ENCODE assay signal across 10 mouse cellular contexts in genomic region chr2:132265196-132265595, GRCm38 (mm10). TPM values are rescaled to one million over a fixed set of nuclear protein-coding genes. Genes with fewer than 3 reads are reported as not detected.
DNase-seq lines count a peak whose midpoint lies in the region; ATAC-seq and TF ChIP-seq lines count a peak whose summit lies in the region.
"Had no signal": no experiment of that assay in that cellular context is flagged by ENCODE, and none has a peak within 500 bp of the region (broad histone marks: within the 10 kb centered on the region; RNA-seq: fewer than 3 reads in every experiment).

No protein-coding gene starts in this region.

- H3K9me3 ChIP-seq in kidney, embryonic 16.5 days (ENCODE audit: low read length): no peaks in the 10 kb centered on the region
- H3K9me3 ChIP-seq in MEL (replicated peaks; ENCODE audit: insufficient read depth, low read length): no peaks in the 10 kb centered on the region
- no peaks in the 10 kb centered on the region for H3K9me3 ChIP-seq in embryonic facial prominence, embryonic 14.5 days (ENCODE audit: control insufficient read depth, low read length)

- no peak for TF ChIP-seq RAD21 in MEL (IDR thresholded peaks at IDR 0.05; ENCODE audit: low read depth, low read length)

- TF ChIP-seq POLR2A in MEL (IDR thresholded peaks at IDR 0.05; ENCODE audit: control insufficient read depth in 1 of 2, insufficient read depth in 1 of 2, low read depth in 1 of 2, low read length in 2 of 2, poor library complexity in 1 of 2): no peak

- 0 out of 2 replicates have a peak overlapping the region, but pooled peaks have one; percentile 69 for H3K4me2 ChIP-seq in kidney, embryonic 16.5 days (replicated peaks; ENCODE audit: low read depth, low read length)
- no peak overlapping the region for H3K4me2 ChIP-seq in embryonic facial prominence, embryonic 14.5 days (ENCODE audit: low read depth, low read length)

- H3K27me3 ChIP-seq in kidney, embryonic 16.5 days (ENCODE audit: insufficient read depth, low read length): no peaks in the 10 kb centered on the region
- no peaks in the 10 kb centered on the region for H3K27me3 ChIP-seq in MEL (ENCODE audit: control insufficient read depth in 1 of 2, insufficient read depth in 2 of 2, low read length in 2 of 2)
- no peaks in the 10 kb centered on the region for H3K27me3 ChIP-seq in embryonic facial prominence, embryonic 14.5 days (replicated peaks; ENCODE audit: control insufficient read depth, insufficient read depth, low read length)

- peaks cover 12% of the 10 kb centered on the region for H3K4me1 ChIP-seq in kidney, embryonic 16.5 days (ENCODE audit: insufficient read depth, low read length)
- peaks cover 3 to 18% of the 10 kb centered on the region in 2 experiments; a peak in 3 of 4 replicates for H3K4me1 ChIP-seq in MEL (ENCODE audit: control insufficient read depth in 1 of 2, insufficient read depth in 2 of 2, low read length in 2 of 2)
- peaks cover 9% of the 10 kb centered on the region for H3K4me1 ChIP-seq in embryonic facial prominence, embryonic 14.5 days (ENCODE audit: control insufficient read depth, insufficient read depth, low read length)

- H3K36me3 ChIP-seq in kidney, embryonic 16.5 days (ENCODE audit: insufficient read depth, low read length): no peaks in the 10 kb centered on the region
- peaks cover 0 to 19% of the 10 kb centered on the region in 2 experiments; a peak in 2 of 4 replicates for H3K36me3 ChIP-seq in MEL (ENCODE audit: control insufficient read depth in 1 of 2, insufficient read depth in 2 of 2, low read length in 2 of 2)
- H3K36me3 ChIP-seq in embryonic facial prominence, embryonic 14.5 days (ENCODE audit: control insufficient read depth, insufficient read depth, low read length): no peaks in the 10 kb centered on the region

- H3K27ac ChIP-seq in kidney, embryonic 16.5 days (ENCODE audit: low read length): no peak overlapping the region
- H3K27ac ChIP-seq in MEL (ENCODE audit: control insufficient read depth, low read depth, low read length): peak overlapping the region; percentile 44
- no peak overlapping the region for H3K27ac ChIP-seq in embryonic facial prominence, embryonic 14.5 days (replicated peaks; ENCODE audit: low read depth, low read length)

- TF ChIP-seq CTCF in MEL (IDR thresholded peaks at IDR 0.05 in 2 of 3, conservative IDR thresholded peaks at IDR 0.05 in 1 of 3; ENCODE audit: control insufficient read depth in 1 of 3, insufficient read depth in 1 of 3, low read depth in 2 of 3, low read length in 3 of 3, poor library complexity in 1 of 3, severe bottlenecking in 1 of 3): no peak

- H3K9ac ChIP-seq in kidney, embryonic 16.5 days (replicated peaks; ENCODE audit: low read length): no peak overlapping the region
- H3K9ac ChIP-seq in MEL (ENCODE audit: control insufficient read depth, low read depth, low read length, poor library complexity, severe bottlenecking): 0 out of 2 replicates have a peak overlapping the region, but pooled peaks have one; percentile 15
- H3K9ac ChIP-seq in embryonic facial prominence, embryonic 14.5 days (ENCODE audit: low read depth, low read length): no peak overlapping the region

- TF ChIP-seq EP300 in MEL (IDR thresholded peaks at IDR 0.05; ENCODE audit: low read depth in 1 of 2, low read length in 2 of 2): peak in 1 of 2 experiments; percentile 39; a peak in 1 of 4 replicates

- no peak overlapping the region for H3K4me3 ChIP-seq in kidney, embryonic 16.5 days (ENCODE audit: low read length)
- peak overlapping the region in 1 of 2 experiments; percentile 5; a peak in 1 of 4 replicates for H3K4me3 ChIP-seq in MEL (ENCODE audit: control insufficient read depth in 1 of 2, insufficient read depth in 1 of 2, low read depth in 2 of 2, low read length in 2 of 2)
- H3K4me3 ChIP-seq in embryonic facial prominence, embryonic 14.5 days (ENCODE audit: low read depth, low read length): no peak overlapping the region

- DNase-seq in kidney, postnatal 25 days: no peak
- DNase-seq in MEL (ENCODE audit: low read depth, low spot score): peak; percentile 92
- peak; percentile 31 for DNase-seq in embryonic facial prominence, embryonic 14.5 days (ENCODE audit: low spot score)
- no peak for DNase-seq in urinary bladder, postnatal 10 days (ENCODE audit: low spot score)
- no peak for DNase-seq in urinary bladder, adult 2 months (ENCODE audit: low spot score)
- DNase-seq in gastrocnemius, adult 8-10 months (ENCODE audit: low spot score in 2 of 2): no peak
- DNase-seq: layer of hippocampus, adult 9-11 months had no signal

- 79% methylated on average over 9 of the region's 9 CpGs for WGBS in kidney, embryonic 16.5 days
- 77% methylated on average over 9 of the region's 9 CpGs for WGBS in embryonic facial prominence, embryonic 14.5 days

- H3K79me2 ChIP-seq in MEL (ENCODE audit: control insufficient read depth, insufficient read depth, low read length, poor library complexity): peaks cover 19% of the 10 kb centered on the region

- no peak for ATAC-seq in kidney, embryonic 16.5 days (ENCODE audit: low FRiP score, low TSS enrichment)
- ATAC-seq in embryonic facial prominence, embryonic 14.5 days (ENCODE audit: low read depth): no peak
- ATAC-seq in megakaryocyte progenitor cell, adult 5-6 weeks (replicated peaks; ENCODE audit: poor library complexity): peak; percentile 51
- ATAC-seq: inflammation-experienced regulatory T-cells, adult 6 months had no signal

TF ChIP-seq in MEL, 35 proteins besides CTCF, POLR2A, EP300 and RAD21 (continues in another document):
- no peak for TF ChIP-seq ZKSCAN1 (IDR thresholded peaks at IDR 0.05; ENCODE audit: low read depth, low read length)
- TF ChIP-seq BHLHE40 (IDR thresholded peaks at IDR 0.05; ENCODE audit: borderline replicate concordance, low read depth, low read length): no peak
- TF ChIP-seq GABPA (IDR thresholded peaks at IDR 0.05; ENCODE audit: low read depth, low read length): no peak
- TF ChIP-seq SMC3 (IDR thresholded peaks at IDR 0.05; ENCODE audit: low read depth, low read length): no peak
- TF ChIP-seq USF2 (IDR thresholded peaks at IDR 0.05; ENCODE audit: borderline replicate concordance in 1 of 2, insufficient read depth in 1 of 2, low read depth in 1 of 2, low read length in 2 of 2): no peak
- TF ChIP-seq HCFC1 (IDR thresholded peaks at IDR 0.05; ENCODE audit: low read depth, low read length): peak; percentile 40; the same call in 1 of the 2 replicates
- no peak for TF ChIP-seq MAZ (IDR thresholded peaks at IDR 0.05; ENCODE audit: low read depth, low read length)
- no peak for TF ChIP-seq CHD2 (IDR thresholded peaks at IDR 0.05; ENCODE audit: low read length)
- TF ChIP-seq TCF12 (IDR thresholded peaks at IDR 0.05; ENCODE audit: low read depth, low read length): no peak
- TF ChIP-seq ETS1 (IDR thresholded peaks at IDR 0.05; ENCODE audit: low read depth, low read length): peak; percentile 59; the same call in 1 of the 2 replicates
- TF ChIP-seq USF1 (IDR thresholded peaks at IDR 0.05; ENCODE audit: low read depth, low read length): peak; percentile 86
- TF ChIP-seq UBTF (IDR thresholded peaks at IDR 0.05; ENCODE audit: borderline replicate concordance, insufficient read depth, low read depth, low read length): no peak
- TF ChIP-seq SIN3A (IDR thresholded peaks at IDR 0.05; ENCODE audit: low read length): peak; percentile 100
- no peak for TF ChIP-seq JUND (IDR thresholded peaks at IDR 0.05; ENCODE audit: low read depth, low read length)
- TF ChIP-seq KAT2A (conservative IDR thresholded peaks at IDR 0.05; ENCODE audit: low read depth, low read length): no peak
- no peak for TF ChIP-seq NRF1 (IDR thresholded peaks at IDR 0.05; ENCODE audit: insufficient read depth, low read depth, low read length, poor library complexity, severe bottlenecking)
- peak; percentile 92 for TF ChIP-seq MYC (IDR thresholded peaks at IDR 0.05; ENCODE audit: low read depth, low read length)
- no peak for TF ChIP-seq ZMIZ1 (IDR thresholded peaks at IDR 0.05; ENCODE audit: low read depth, low read length)
- TF ChIP-seq ELF1 (IDR thresholded peaks at IDR 0.05; ENCODE audit: low read depth, low read length): no peak

RNA-seq across cellular contexts. Expression of gene Cds2, which starts 2.2 kb away (rescaled TPM):
- 26.6 and 28.1 TPM in 2 replicates for polyA plus RNA-seq in kidney, embryonic 16.5 days (2015; fragmentation: Nextera tagmentation; extraction: Ambion mirVana)
- total RNA-seq in MEL (2012; rRNA removed): 8.8 and 10.3 TPM in 2 replicates
- 10 to 100 TPM in 1 of 2 experiments, not detected in 1; 28.5 TPM for polyA plus RNA-seq in MEL (2012; ENCODE audit: insufficient read depth in 1 of 2, insufficient read length in 2 of 2, low read depth in 1 of 2, low replicate concordance in 2 of 2, missing spikeins in 1 of 2)
- 19.1 and 22.5 TPM in 2 replicates for polyA plus RNA-seq in embryonic facial prominence, embryonic 14.5 days (2014; fragmentation: Nextera tagmentation; extraction: Ambion mirVana)
- total RNA-seq in megakaryocyte progenitor cell, adult 5-6 weeks (2015): 6.9 and 9.3 TPM in 2 replicates
- 8.6 and 10.5 TPM in 2 replicates for total RNA-seq in megakaryocyte progenitor cell, adult 5-6 weeks (2017)
- 38.4 and 52.2 TPM in 2 replicates for polyA plus RNA-seq in urinary bladder, adult 2 months (2012; rRNA removed)
- 10 to 100 TPM; 13.4 to 20.7 (median 15.7) TPM for total RNA-seq in gastrocnemius, adult 8-10 months (2022)

RNA-seq across cellular contexts. Expression of gene Pcna, which starts 12.1 kb away (rescaled TPM):
- 248 and 265 TPM in 2 replicates for polyA plus RNA-seq in kidney, embryonic 16.5 days (2015; fragmentation: Nextera tagmentation; extraction: Ambion mirVana)
- total RNA-seq in MEL (2012; rRNA removed): 398 and 427 TPM in 2 replicates
- polyA plus RNA-seq in MEL (2012; ENCODE audit: insufficient read depth in 1 of 2, insufficient read length in 2 of 2, low read depth in 1 of 2, low replicate concordance in 2 of 2, missing spikeins in 1 of 2): 100 to 1,000 TPM; 308 to 541 TPM
- polyA plus RNA-seq in embryonic facial prominence, embryonic 14.5 days (2014; fragmentation: Nextera tagmentation; extraction: Ambion mirVana): 222 and 238 TPM in 2 replicates
- total RNA-seq in megakaryocyte progenitor cell, adult 5-6 weeks (2015): 782 and 829 TPM in 2 replicates
- total RNA-seq in megakaryocyte progenitor cell, adult 5-6 weeks (2017): 543 and 606 TPM in 2 replicates
- polyA plus RNA-seq in urinary bladder, adult 2 months (2012; rRNA removed): 73.2 and 96.5 TPM in 2 replicates
- total RNA-seq in gastrocnemius, adult 8-10 months (2022): 10 to 100 TPM; 19.1 to 21.7 (median 20.9) TPM

RNA-seq across cellular contexts. Expression of gene Tmem230, which starts 17.6 kb away (rescaled TPM):
- 49.8 and 50.1 TPM in 2 replicates for polyA plus RNA-seq in kidney, embryonic 16.5 days (2015; fragmentation: Nextera tagmentation; extraction: Ambion mirVana)
- 8.3 and 9.1 TPM in 2 replicates for total RNA-seq in MEL (2012; rRNA removed)
- 10 to 100 TPM in 1 of 2 experiments, not detected in 1; 21.5 TPM for polyA plus RNA-seq in MEL (2012; ENCODE audit: insufficient read depth in 1 of 2, insufficient read length in 2 of 2, low read depth in 1 of 2, low replicate concordance in 2 of 2, missing spikeins in 1 of 2)
- polyA plus RNA-seq in embryonic facial prominence, embryonic 14.5 days (2014; fragmentation: Nextera tagmentation; extraction: Ambion mirVana): 50.9 and 53.7 TPM in 2 replicates
- total RNA-seq in megakaryocyte progenitor cell, adult 5-6 weeks (2015): 60.6 and 64.6 TPM in 2 replicates
- total RNA-seq in megakaryocyte progenitor cell, adult 5-6 weeks (2017): 17.2 and 23.0 TPM in 2 replicates
- polyA plus RNA-seq in urinary bladder, adult 2 months (2012; rRNA removed): 44.1 and 48.0 TPM in 2 replicates
- total RNA-seq in gastrocnemius, adult 8-10 months (2022): 10 to 100 TPM; 25.1 to 30.6 (median 28.4) TPM

Comparison
In these comparisons a context has a peak if more than half of its experiments do, and no peak if none do; other contexts are left out.
1. DNase-seq: peak in MEL (single experiment) and embryonic facial prominence, embryonic 14.5 days (single experiment); none in kidney, postnatal 25 days (0 of 2), urinary bladder, postnatal 10 days (single experiment), urinary bladder, adult 2 months (single experiment) and gastrocnemius, adult 8-10 months (0 of 2).